Mouse (Mus musculus) naive thymus-derived CD4-positive, alpha-beta T cell, adult 5 months (primary cell): ENCODE data around the gene Eif2ak4. TPM values are rescaled to one million over a fixed set of nuclear protein-coding genes. Genes with fewer than 3 reads are reported as not detected.

Experiments
- polyA plus RNA-seq: library from polyadenylated mRNA; unstranded; fragments of 100-300 nt; shearing (Covaris generic); gene quantifications from one replicate; pipeline ENCODE4 v1.2.1, GENCODE M21; 2017

The Eif2ak4 gene
- 10.7 TPM for polyA plus RNA-seq

DNA sequence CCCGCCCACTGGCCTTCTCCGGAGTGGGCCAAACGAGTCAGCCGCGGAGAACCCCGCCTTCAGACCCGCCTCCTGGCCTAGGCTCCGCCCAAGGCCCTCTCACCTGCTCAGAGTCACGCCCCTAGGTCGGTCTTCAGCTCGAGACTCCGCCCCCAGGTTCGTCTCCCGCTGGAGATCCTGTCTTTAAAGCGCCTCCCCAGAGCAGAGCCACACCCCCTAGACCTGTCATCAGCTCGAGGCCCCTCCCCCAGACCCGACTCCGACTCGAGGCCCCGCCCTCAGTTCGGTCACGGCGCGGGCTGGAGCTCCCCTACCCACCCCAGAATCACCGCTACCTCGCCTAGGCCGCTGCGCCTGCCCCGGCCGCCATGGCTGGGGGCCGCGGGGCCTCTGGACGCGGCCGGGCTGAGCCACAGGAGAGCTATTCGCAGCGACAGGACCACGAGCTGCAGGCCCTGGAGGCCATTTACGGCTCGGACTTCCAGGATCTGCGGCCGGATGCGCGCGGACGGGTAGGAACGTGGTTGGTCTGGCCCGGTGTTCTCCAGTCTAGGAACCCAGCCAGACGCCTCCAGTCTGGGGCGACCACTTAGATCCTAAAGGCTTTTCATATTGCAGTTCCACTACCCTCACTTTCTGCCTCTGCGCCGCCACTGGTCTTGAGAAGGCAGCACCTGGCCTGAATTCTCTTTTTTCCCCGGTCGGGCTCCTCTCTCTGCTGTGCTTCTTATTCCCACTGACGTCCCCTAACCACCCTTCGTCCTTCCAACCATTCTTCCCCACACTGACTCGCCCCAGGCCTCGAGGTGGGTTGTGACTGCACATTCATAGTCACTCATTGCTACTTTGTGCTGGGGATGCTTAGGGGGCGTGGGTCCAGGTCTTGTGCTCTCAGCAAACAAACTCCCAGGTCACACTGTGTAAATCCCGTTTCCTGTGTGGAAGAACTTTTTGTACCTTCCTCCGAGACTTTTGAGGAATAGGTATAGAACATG is at the start of gene Eif2ak4:
Gene Eif2ak4 (plus strand): TSS at position 278 of the 995 bp plus-strand sequence.

GRCm38 (mm10) chr2:118372901-118373571 is 15.4 kb upstream of the Eif2ak4 start, which contains the start of gene Gpr176:
Gpr176 (minus strand) TSS chr2:118373419.

GRCm38 (mm10) chr2:118479550-118479909 is 91.1 kb downstream of the Eif2ak4 start, which contains the start of gene Srp14:
Srp14 (minus strand) TSS chr2:118479711.

Other genes starting within 250 kb of the Eif2ak4 start
- gene Fsip1, start 131.7 kb upstream of the Eif2ak4 start, polyA plus RNA-seq, result not detected
- gene Gpr176, start 15.2 kb upstream of the Eif2ak4 start, polyA plus RNA-seq, result not detected
- 262 TPM for gene Srp14, start 91.1 kb downstream of the Eif2ak4 start, polyA plus RNA-seq
- 2.0 TPM for gene Bmf, start 161.1 kb downstream of the Eif2ak4 start, polyA plus RNA-seq
- gene Bub1b, start 209.6 kb downstream of the Eif2ak4 start, polyA plus RNA-seq, result 0.77 TPM